Mouse (Mus musculus): ENCODE measurements around the gene Bcl6. TPM values are rescaled to one million over a fixed set of nuclear protein-coding genes. Genes with fewer than 3 reads are reported as not detected.

Gene Bcl6
- total and polyA plus RNA-seq, 2 experiments from 2014 or later = 0.69 to 9.2 TPM

- WGBS = 92% methylated on average over 4 of the region's 4 CpGs
Observed at GRCm38 (mm10) chr16:24022605-24023004, 34.0 kb upstream of the Bcl6 start.

GRCm38 (mm10) chr16:24021722-24022121, 33.1 kb upstream of the Bcl6 start:
- H3K4me3 ChIP-seq (ENCODE audit: low read depth, low read length) = no peak overlapping the region
- no peak overlapping the region for H3K4me2 ChIP-seq (ENCODE audit: low read depth)
- ATAC-seq (no peak), DNase-seq (no peak)
- no peak overlapping the region for H3K27ac ChIP-seq (ENCODE audit: low read depth, low read length)
- TF ChIP-seq CTCF (IDR thresholded peaks at IDR 0.05; ENCODE audit: low read depth) = no peak
- no peak overlapping the region for H3K9ac ChIP-seq
- no peaks in the 10 kb centered on the region for H3K4me1 ChIP-seq (ENCODE audit: insufficient read depth)
- H3K36me3 ChIP-seq (ENCODE audit: insufficient read depth) = no peaks in the 10 kb centered on the region
- H3K9me3 ChIP-seq (ENCODE audit: low read length) = no peaks in the 10 kb centered on the region
- 73% methylated on average over 1 of the region's 1 CpGs for WGBS
- H3K27me3 ChIP-seq (ENCODE audit: insufficient read depth, low read length) = no peaks in the 10 kb centered on the region

More at GRCm38 (mm10) chr16:24022605-24023004, 34.0 kb upstream of the Bcl6 start:
- no peak for ATAC-seq
- H3K4me1 ChIP-seq (ENCODE audit: insufficient read depth) = no peaks in the 10 kb centered on the region
- no peak overlapping the region for H3K4me2 ChIP-seq (ENCODE audit: low read depth)
- no peak overlapping the region for H3K9ac ChIP-seq
- H3K27me3 ChIP-seq (ENCODE audit: insufficient read depth, low read length) = no peaks in the 10 kb centered on the region
- no peaks in the 10 kb centered on the region for H3K36me3 ChIP-seq (ENCODE audit: insufficient read depth)
- H3K4me3 ChIP-seq (ENCODE audit: low read depth, low read length) = no peak overlapping the region
- DNase-seq = no peak
- TF ChIP-seq CTCF (IDR thresholded peaks at IDR 0.05; ENCODE audit: low read depth) = no peak
- no peaks in the 10 kb centered on the region for H3K9me3 ChIP-seq (ENCODE audit: low read length)
- H3K27ac ChIP-seq (ENCODE audit: low read depth, low read length) = no peak overlapping the region

- no peak for TF ChIP-seq CTCF (IDR thresholded peaks at IDR 0.05; ENCODE audit: low read depth)
- no peak overlapping the region for H3K4me2 ChIP-seq (ENCODE audit: low read depth)
- no peak overlapping the region for H3K4me3 ChIP-seq (ENCODE audit: low read depth, low read length)
- H3K36me3 ChIP-seq (ENCODE audit: insufficient read depth) = no peaks in the 10 kb centered on the region
- H3K27ac ChIP-seq (ENCODE audit: low read depth, low read length) = no peak overlapping the region
- no peak for ATAC-seq
- DNase-seq = no peak
- 75% methylated on average over 5 of the region's 5 CpGs for WGBS
- no peaks in the 10 kb centered on the region for H3K27me3 ChIP-seq (ENCODE audit: insufficient read depth, low read length)
- H3K9me3 ChIP-seq (ENCODE audit: low read length) = no peaks in the 10 kb centered on the region
- no peaks in the 10 kb centered on the region for H3K4me1 ChIP-seq (ENCODE audit: insufficient read depth)
- H3K9ac ChIP-seq = no peak overlapping the region
Observed at GRCm38 (mm10) chr16:24016742-24017141, 28.1 kb upstream of the Bcl6 start.

DNA sequence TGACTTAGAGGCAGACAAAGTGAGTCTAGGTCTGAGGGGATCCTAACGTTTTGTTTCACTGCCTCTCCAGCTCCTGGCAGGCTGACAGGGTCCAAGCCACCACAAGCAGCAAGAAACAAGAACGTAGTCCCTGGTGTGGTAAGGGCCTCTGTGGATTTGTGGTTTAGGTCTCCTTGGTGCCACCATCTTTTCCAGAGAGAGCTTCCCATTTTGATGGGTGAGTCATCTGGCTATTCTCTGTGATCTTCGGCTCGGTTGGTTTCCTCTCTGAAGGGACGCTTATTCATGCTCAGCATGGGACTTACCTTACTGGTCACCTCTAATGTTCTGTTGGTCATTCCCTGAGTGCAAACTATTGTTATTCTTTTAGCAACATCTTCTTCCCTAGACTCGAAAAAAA, 27.6 kb upstream of the Bcl6 start:
- no peaks in the 10 kb centered on the region for H3K27me3 ChIP-seq (ENCODE audit: insufficient read depth, low read length)
- TF ChIP-seq CTCF (IDR thresholded peaks at IDR 0.05; ENCODE audit: low read depth) = no peak
- ATAC-seq (no peak), DNase-seq (no peak)
- H3K9ac ChIP-seq = no peak overlapping the region
- H3K4me3 ChIP-seq (ENCODE audit: low read depth, low read length) = no peak overlapping the region
- H3K4me2 ChIP-seq (ENCODE audit: low read depth) = no peak overlapping the region
- no peak overlapping the region for H3K27ac ChIP-seq (ENCODE audit: low read depth, low read length)
- WGBS = 62% methylated on average over 6 of the region's 6 CpGs
- no peaks in the 10 kb centered on the region for H3K9me3 ChIP-seq (ENCODE audit: low read length)
- no peaks in the 10 kb centered on the region for H3K4me1 ChIP-seq (ENCODE audit: insufficient read depth)
- no peaks in the 10 kb centered on the region for H3K36me3 ChIP-seq (ENCODE audit: insufficient read depth)

DNA sequence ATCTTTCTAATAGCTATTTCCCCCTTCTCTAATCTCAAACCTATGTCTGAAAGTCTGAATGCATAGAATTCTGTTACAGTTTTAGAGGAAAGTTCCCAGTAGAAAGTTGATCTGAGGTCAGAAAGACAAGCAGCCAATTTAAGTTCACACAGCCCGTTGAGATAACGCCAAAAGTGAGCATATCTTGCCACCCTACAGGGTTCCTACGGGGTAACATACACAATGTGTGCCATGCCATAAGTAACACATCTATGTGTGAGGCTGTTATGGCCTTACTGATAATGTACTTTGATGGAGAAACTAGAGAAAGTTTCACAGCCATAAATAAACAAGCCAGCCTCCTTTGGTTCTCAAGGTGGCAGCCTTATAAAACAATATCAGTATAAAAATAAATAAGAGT, 25.7 kb upstream of the Bcl6 start:
- ATAC-seq = no peak
- H3K9ac ChIP-seq = no peak overlapping the region
- WGBS = 88% methylated on average over 3 of the region's 3 CpGs
- H3K27me3 ChIP-seq (ENCODE audit: insufficient read depth, low read length) = no peaks in the 10 kb centered on the region
- no peak overlapping the region for H3K4me2 ChIP-seq (ENCODE audit: low read depth)
- no peak for TF ChIP-seq CTCF (IDR thresholded peaks at IDR 0.05; ENCODE audit: low read depth)
- H3K4me1 ChIP-seq (ENCODE audit: insufficient read depth) = no peaks in the 10 kb centered on the region
- H3K9me3 ChIP-seq (ENCODE audit: low read length) = no peaks in the 10 kb centered on the region
- H3K4me3 ChIP-seq (ENCODE audit: low read depth, low read length) = no peak overlapping the region
- no peaks in the 10 kb centered on the region for H3K36me3 ChIP-seq (ENCODE audit: insufficient read depth)
- no peak overlapping the region for H3K27ac ChIP-seq (ENCODE audit: low read depth, low read length)
- DNase-seq = no peak

DNA sequence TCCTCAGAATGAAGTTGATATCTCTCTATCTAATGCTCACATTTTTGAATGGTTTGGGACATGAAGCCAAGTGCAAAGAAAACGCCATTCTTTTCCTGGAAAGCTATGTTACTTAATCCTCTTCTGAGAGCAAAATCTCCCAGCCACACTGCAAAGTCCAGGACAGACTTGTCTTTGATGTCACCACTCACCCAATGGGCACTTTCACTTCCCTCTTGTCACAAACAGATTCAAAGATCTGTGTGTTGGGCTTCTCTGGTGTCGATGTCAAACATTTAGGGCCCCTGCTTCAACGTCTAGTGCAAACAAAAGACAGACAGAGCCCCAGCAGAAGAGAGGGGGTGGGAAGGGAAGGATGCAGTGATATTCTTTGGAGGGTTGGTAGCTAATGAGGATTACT, 23.4 kb upstream of the Bcl6 start:
- H3K4me2 ChIP-seq (ENCODE audit: low read depth) = no peak overlapping the region
- DNase-seq (no peak), ATAC-seq (no peak)
- H3K4me3 ChIP-seq (ENCODE audit: low read depth, low read length) = no peak overlapping the region
- 50% methylated on average over 3 of the region's 3 CpGs for WGBS
- TF ChIP-seq CTCF (IDR thresholded peaks at IDR 0.05; ENCODE audit: low read depth) = no peak
- no peak overlapping the region for H3K27ac ChIP-seq (ENCODE audit: low read depth, low read length)
- no peaks in the 10 kb centered on the region for H3K36me3 ChIP-seq (ENCODE audit: insufficient read depth)
- no peaks in the 10 kb centered on the region for H3K9me3 ChIP-seq (ENCODE audit: low read length)
- H3K4me1 ChIP-seq (ENCODE audit: insufficient read depth) = no peaks in the 10 kb centered on the region
- H3K27me3 ChIP-seq (ENCODE audit: insufficient read depth, low read length) = no peaks in the 10 kb centered on the region
- no peak overlapping the region for H3K9ac ChIP-seq

- DNase-seq = no peak
- H3K27ac ChIP-seq (ENCODE audit: low read depth, low read length) = no peak overlapping the region
- no peak overlapping the region for H3K4me3 ChIP-seq (ENCODE audit: low read depth, low read length)
- no peak overlapping the region for H3K9ac ChIP-seq
- no peaks in the 10 kb centered on the region for H3K4me1 ChIP-seq (ENCODE audit: insufficient read depth)
- no peak for TF ChIP-seq CTCF (IDR thresholded peaks at IDR 0.05; ENCODE audit: low read depth)
- no peak overlapping the region for H3K4me2 ChIP-seq (ENCODE audit: low read depth)
- no peaks in the 10 kb centered on the region for H3K9me3 ChIP-seq (ENCODE audit: low read length)
- no peaks in the 10 kb centered on the region for H3K27me3 ChIP-seq (ENCODE audit: insufficient read depth, low read length)
- ATAC-seq = no peak
- no peaks in the 10 kb centered on the region for H3K36me3 ChIP-seq (ENCODE audit: insufficient read depth)
- WGBS = 74% methylated on average over 3 of the region's 3 CpGs
Observed at GRCm38 (mm10) chr16:24011306-24011705, 22.7 kb upstream of the Bcl6 start.

DNA sequence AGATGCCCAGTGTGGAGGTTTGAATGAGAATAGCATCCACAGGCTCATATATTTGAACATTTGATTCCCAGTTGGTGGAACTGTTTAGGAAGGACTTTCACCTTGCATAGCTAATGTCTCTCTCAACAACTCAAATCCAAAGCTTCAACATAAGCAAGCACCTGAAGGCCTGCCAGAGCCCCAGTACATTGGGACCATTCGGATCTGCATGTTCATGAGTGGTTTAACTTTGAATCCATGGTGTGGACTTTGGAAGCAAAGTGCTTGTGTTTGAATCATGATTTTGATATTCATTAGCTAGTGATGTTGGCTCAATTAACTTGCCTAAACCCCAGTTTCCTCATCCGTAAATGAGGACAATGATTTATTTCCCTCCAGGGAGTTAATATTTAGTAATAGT, 21.2 kb upstream of the Bcl6 start:
- 92% methylated on average over 2 of the region's 2 CpGs for WGBS
- DNase-seq = no peak
- no peak overlapping the region for H3K9ac ChIP-seq
- H3K4me1 ChIP-seq (ENCODE audit: insufficient read depth) = no peaks in the 10 kb centered on the region
- no peak overlapping the region for H3K4me2 ChIP-seq (ENCODE audit: low read depth)
- H3K36me3 ChIP-seq (ENCODE audit: insufficient read depth) = no peaks in the 10 kb centered on the region
- ATAC-seq = no peak
- no peaks in the 10 kb centered on the region for H3K9me3 ChIP-seq (ENCODE audit: low read length)
- H3K4me3 ChIP-seq (ENCODE audit: low read depth, low read length) = no peak overlapping the region
- no peak for TF ChIP-seq CTCF (IDR thresholded peaks at IDR 0.05; ENCODE audit: low read depth)
- H3K27ac ChIP-seq (ENCODE audit: low read depth, low read length) = no peak overlapping the region
- H3K27me3 ChIP-seq (ENCODE audit: insufficient read depth, low read length) = no peaks in the 10 kb centered on the region

Data from forebrain, postnatal 0 days (tissue).